Mouse (Mus musculus): ENCODE measurements around the gene Vhl. TPM values are rescaled to one million over a fixed set of nuclear protein-coding genes. Genes with fewer than 3 reads are reported as not detected.

Gene Vhl
- polyA plus RNA-seq, 1 experiment from 2014 or later, result 64.4 TPM

Other genes with a start within 250 kb of the Vhl start
- 72.5 and 76.3 TPM in 2 replicates for gene Tada3, start 246.1 kb upstream of the Vhl start, polyA plus RNA-seq (2014; fragmentation: Nextera tagmentation; extraction: Ambion mirVana)
- gene Arpc4, start 245.8 kb upstream of the Vhl start, polyA plus RNA-seq (2014; fragmentation: Nextera tagmentation; extraction: Ambion mirVana), result 180 and 182 TPM in 2 replicates
- gene Ttll3, start 234.7 kb upstream of the Vhl start, polyA plus RNA-seq (2014; fragmentation: Nextera tagmentation; extraction: Ambion mirVana), result 5.1 and 6.0 TPM in 2 replicates
- 26.7 and 28.5 TPM in 2 replicates for gene Rpusd3, start 204.6 kb upstream of the Vhl start, polyA plus RNA-seq (2014; fragmentation: Nextera tagmentation; extraction: Ambion mirVana)
- gene Cidec, start 188.2 kb upstream of the Vhl start, polyA plus RNA-seq (2014; fragmentation: Nextera tagmentation; extraction: Ambion mirVana), result not detected in 2 replicates
- gene Jagn1, start 181.4 kb upstream of the Vhl start, polyA plus RNA-seq (2014; fragmentation: Nextera tagmentation; extraction: Ambion mirVana), result 66.1 and 75.0 TPM in 2 replicates
- 1.0 and 1.2 TPM in 2 replicates for gene Il17re, start 165.5 kb upstream of the Vhl start, polyA plus RNA-seq (2014; fragmentation: Nextera tagmentation; extraction: Ambion mirVana)
- 3.4 and 4.2 TPM in 2 replicates for gene Il17rc, start 152.5 kb upstream of the Vhl start, polyA plus RNA-seq (2014; fragmentation: Nextera tagmentation; extraction: Ambion mirVana)
- 36.3 and 41.6 TPM in 2 replicates for gene Creld1, start 140.7 kb upstream of the Vhl start, polyA plus RNA-seq (2014; fragmentation: Nextera tagmentation; extraction: Ambion mirVana)
- 1.4 and 2.1 TPM in 2 replicates for gene Prrt3, start 122.0 kb upstream of the Vhl start, polyA plus RNA-seq (2014; fragmentation: Nextera tagmentation; extraction: Ambion mirVana)
- gene Emc3, start 92.3 kb upstream of the Vhl start, polyA plus RNA-seq (2014; fragmentation: Nextera tagmentation; extraction: Ambion mirVana), result 74.3 and 77.7 TPM in 2 replicates
- 25.0 and 25.1 TPM in 2 replicates for gene Fancd2, start 92.3 kb upstream of the Vhl start, polyA plus RNA-seq (2014; fragmentation: Nextera tagmentation; extraction: Ambion mirVana)
- gene Fancd2os, start 23.2 kb upstream of the Vhl start, polyA plus RNA-seq (2014; fragmentation: Nextera tagmentation; extraction: Ambion mirVana), result 0.24 TPM in 1 of 2 replicates, not detected in the other
- 198 and 200 TPM in 2 replicates for gene Brk1, start 19.2 kb upstream of the Vhl start, polyA plus RNA-seq (2014; fragmentation: Nextera tagmentation; extraction: Ambion mirVana)
- gene Irak2, start 14.5 kb downstream of the Vhl start, polyA plus RNA-seq (2014; fragmentation: Nextera tagmentation; extraction: Ambion mirVana), result 1.6 and 2.1 TPM in 2 replicates
- 0.88 and 1.5 TPM in 2 replicates for gene Tatdn2, start 73.1 kb downstream of the Vhl start, polyA plus RNA-seq (2014; fragmentation: Nextera tagmentation; extraction: Ambion mirVana)
- gene Ghrl, start 95.9 kb downstream of the Vhl start, polyA plus RNA-seq (2014; fragmentation: Nextera tagmentation; extraction: Ambion mirVana), result 0.32 and 1.2 TPM in 2 replicates
- gene Sec13, start 116.8 kb downstream of the Vhl start, polyA plus RNA-seq (2014; fragmentation: Nextera tagmentation; extraction: Ambion mirVana), result 248 and 282 TPM in 2 replicates